Mouse (Mus musculus): ENCODE data around the gene C730034F03Rik. TPM values are rescaled to one million over a fixed set of nuclear protein-coding genes. Genes with fewer than 3 reads are reported as not detected.
"Not testable (repeated sequence)": the region's sequence is repeated elsewhere in the genome, so short reads cannot be mapped to it uniquely, and the experiment has no call there.

C730034F03Rik gene
- total RNA-seq (2022), result 1 to 10 TPM; 2.6 to 3.4 (median 3.2) TPM

DNA sequence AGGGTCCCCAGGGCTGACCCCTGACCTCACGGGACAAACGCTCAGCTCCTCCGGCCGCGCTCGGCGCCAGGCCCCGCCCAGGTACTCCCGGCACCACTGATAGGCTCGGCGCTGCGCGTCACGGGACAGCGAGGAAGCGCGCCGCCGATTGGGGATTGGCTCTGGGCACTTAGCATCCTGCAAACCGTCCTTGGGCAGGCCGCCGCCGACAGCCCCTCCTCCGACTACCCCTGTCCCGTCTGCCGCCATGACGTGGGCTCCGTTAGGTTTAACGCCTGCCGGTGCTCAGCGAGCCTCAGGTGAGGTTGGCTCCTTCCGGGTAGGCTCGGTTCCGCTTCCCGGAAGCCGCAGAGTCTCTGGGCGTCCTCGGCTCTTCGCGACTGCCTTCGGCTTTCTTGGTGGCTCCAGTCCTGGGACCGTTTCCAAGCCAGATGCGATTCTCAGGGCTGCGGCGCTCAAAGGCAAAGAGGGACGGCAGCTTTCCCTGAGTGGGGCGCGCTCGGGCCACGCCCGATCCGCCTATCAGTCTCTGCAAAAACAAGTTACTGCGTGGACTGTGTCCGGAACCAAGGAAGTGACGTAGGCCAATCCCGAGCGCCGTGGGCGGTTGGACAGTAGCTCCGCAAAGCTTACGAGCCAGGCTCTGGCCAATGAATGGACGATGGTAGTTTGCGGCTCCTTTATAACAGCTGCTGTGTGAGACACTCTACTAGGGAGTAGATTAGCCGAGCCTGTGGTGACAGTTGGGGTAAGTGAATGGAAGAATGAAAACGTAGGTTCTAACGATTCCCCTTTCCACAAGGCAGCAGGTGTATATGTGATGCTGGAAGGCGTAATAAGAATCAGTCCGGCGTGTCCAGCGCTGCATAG lies at the start of gene C730034F03Rik, which contains the start of the genes Gm44502 and Chkb:
Gene C730034F03Rik, plus strand, starts transcription at position 238 of the 870 bp plus-strand sequence.
Gene Gm44502, minus strand, starts transcription at position 345 of the 870 bp plus-strand sequence.
Gene Chkb, minus strand, starts transcription at position 557 of the 870 bp plus-strand sequence.
- DNase-seq (ENCODE audit: low spot score in 2 of 2), result peak; percentile 94 to 96

DNA sequence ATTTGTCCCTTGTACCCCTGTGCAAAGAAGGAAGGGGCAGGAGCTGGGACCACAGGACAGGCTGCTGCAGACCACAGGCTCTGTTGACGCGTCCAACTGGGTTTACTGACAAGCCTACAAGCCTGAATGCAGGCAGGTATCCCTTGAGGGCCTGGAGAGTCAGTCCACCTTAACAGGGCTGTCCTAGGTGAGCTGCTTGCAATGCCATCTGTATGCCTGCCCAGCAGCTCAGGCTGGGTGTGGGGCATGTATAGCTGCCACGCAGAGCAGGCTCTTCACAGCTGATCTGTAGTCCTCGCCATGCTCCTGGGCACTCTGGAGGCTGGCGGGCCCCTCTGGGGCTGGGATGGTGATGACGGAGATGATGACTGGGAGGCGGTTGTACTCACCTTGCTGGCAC lies 44.8 kb upstream of the C730034F03Rik start, which contains the start of gene Klhdc7b:
Gene Klhdc7b, plus strand, starts transcription at position 301 of the 400 bp plus-strand sequence.
- DNase-seq (ENCODE audit: low spot score in 2 of 2), result no peak

DNA sequence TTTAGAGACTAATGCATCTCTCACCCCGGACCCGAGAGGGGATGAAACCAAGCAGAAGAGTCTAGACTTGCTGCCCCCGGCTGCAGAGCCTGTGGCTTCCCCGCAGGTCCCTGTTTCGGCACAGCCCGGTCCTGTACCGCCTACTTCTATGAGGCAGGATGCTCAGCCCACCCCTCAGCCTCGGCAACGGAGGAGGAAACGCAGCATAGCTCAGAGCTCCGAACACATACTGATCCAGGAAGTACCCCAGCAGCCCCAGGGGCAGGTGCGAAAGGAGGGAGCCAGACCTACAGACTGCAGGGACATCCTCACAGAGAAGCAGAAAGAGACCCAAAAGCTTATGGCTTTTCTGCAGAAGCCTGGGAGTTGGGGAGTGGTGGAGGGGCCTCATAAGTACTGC lies 42.3 kb upstream of the C730034F03Rik start:
- no peak for DNase-seq (ENCODE audit: low spot score in 2 of 2)

DNA sequence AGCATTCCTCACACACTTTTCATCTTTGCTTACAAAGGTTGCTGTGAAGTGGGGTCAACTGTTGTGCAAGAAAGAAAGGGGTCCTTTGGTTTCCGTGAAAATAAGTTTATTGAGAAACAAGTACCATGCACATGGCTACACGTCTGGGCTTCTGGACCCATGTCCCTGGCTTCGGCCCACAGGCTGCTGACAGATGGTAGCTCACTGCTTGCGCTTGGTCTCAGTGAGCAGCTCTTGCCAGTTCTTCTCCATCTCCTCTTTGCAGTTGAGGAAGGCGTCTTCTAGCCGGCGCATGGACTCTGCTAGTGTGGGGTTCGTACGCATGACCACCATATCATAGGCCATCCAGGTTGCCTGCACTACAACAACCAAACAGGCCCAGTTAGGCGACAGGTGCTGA lies 39.3 kb upstream of the C730034F03Rik start:
- no peak for DNase-seq (ENCODE audit: low spot score in 2 of 2)

DNA sequence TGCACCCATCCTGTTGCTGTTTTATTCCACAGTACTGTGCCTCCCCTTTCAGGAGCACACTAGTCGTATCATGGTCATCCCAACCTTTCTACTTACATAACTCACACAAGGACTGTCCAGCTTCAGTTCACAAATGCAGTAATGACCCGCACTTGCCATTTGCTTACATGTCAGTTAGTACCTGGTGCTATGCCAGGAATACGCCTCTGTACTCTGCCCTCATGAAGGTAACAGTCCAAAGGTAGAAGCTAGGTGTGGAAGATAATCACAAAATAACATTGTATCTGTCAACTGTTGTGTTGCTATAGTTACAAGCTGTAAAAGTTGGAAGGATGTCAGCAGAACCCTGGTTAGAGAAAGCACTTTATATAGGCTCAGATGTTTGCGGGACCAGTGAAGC lies 32.5 kb upstream of the C730034F03Rik start:
- no peak for DNase-seq (ENCODE audit: low spot score in 2 of 2)

DNA sequence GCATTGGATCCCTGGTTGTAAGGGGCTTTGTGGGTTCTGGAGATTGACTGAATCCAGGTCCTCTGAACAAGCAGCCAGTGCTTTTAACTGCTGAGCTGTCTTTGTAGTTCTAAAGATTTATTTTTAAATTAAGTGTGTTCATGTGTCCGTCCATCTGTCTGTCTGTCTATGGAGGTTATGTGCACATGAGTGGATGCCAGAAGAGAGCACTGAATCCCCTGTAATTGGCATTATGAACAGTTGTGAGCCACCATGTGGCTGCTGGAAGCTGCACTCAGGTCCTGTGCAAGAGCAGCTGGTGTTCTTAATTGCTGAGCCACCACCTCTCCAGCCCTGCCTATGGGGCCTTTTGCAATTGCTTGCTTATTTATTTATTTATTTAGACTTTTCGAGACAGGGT lies 31.2 kb upstream of the C730034F03Rik start:
- DNase-seq (ENCODE audit: low spot score in 2 of 2), result no peak

DNA sequence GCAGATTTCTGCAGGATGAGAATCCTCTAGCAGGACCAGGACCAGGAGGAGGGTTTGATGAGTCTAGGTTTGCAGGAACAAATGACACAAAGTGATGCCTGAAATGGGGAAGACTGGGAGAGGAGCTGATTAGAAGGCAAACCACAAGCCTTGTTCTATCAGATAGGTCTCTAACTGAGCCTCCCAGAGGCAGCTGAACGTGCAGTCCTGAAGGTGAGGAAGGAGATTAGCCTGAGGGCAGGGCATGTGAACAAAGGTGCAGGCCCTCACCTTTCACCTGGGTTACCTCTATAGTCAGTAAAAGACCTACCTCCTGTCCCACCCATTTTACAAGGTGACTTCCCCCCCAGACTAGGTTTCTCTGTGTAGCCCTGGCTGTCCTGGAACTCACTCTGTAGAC lies 29.7 kb upstream of the C730034F03Rik start:
- DNase-seq (ENCODE audit: low spot score in 2 of 2), result no peak

DNA sequence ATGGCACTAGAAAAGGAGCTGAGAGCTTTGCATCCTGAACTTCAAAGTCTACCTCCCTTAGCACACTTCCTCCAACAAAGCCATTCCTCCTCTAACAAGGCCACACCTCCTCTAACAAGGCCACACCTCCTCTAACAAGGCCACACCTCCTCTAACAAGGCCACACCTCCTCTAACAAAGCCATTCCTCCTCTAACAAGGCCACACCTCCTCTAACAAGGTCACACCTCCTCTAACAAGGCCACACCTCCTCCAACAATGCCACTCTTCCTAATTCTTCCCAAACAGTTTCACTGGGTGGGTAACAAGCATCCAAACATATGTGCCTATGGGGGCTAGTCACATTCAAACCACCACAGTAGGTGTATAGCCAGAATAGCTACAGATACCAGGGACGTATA lies 26.9 kb upstream of the C730034F03Rik start:
- DNase-seq (ENCODE audit: low spot score in 2 of 2), result no peak

DNA sequence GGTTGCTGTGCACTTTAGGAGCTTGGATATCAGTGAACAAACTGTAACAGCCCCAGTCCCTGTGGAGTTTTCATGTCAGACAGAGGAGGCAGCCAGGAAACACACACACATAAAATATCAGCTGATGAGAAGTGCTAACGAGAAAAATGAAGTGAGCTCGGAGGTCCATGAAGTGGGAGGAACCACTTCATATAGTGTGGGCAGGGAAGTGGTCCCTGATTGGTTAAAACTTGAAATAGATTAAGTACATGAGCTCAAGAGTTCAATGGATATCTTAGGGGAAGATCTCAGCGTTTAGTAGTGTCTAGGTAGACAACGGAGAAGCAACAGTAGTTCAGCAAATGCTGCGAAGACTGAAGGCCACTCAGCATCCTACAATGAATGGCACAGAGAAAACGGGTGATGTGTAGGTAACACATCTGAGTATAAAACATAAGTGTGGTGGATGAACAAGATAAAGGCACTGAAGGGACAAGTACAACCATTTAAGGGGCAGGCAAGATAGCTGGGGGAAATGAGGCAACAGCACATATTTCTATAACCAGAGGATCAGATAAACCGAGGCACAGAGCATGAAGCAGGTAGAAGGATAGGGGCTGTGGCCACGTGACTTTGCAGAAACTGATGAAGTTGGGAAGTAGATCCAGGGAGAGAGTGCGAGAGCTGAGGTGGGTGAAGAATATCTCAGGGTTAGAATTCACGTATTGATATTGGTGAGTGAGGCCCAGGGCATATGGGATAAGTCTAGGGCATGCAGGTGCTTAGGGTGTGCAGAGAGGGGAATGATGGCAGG lies 24.4 kb upstream of the C730034F03Rik start:
- no peak for DNase-seq (ENCODE audit: low spot score in 2 of 2)

DNA sequence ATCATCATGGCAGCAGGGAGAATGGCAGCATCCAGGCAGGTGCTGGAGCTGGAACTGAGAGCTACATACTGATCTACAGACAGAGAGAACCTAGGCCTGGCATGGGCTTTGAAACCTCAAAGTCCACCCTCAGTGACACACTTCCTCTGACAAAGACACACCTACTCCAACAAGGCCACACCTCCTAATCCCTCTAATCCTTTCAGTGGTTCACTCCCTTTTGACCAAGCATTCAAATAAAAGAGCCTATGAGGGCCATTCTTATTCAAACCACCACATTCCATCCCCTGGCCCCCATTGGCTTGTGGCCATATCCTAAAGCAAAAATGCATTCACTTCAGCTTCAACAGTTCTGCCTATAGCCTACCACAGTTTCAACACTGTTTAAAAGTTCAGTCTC lies 22.7 kb upstream of the C730034F03Rik start:
- no peak for DNase-seq (ENCODE audit: low spot score in 2 of 2)

DNA sequence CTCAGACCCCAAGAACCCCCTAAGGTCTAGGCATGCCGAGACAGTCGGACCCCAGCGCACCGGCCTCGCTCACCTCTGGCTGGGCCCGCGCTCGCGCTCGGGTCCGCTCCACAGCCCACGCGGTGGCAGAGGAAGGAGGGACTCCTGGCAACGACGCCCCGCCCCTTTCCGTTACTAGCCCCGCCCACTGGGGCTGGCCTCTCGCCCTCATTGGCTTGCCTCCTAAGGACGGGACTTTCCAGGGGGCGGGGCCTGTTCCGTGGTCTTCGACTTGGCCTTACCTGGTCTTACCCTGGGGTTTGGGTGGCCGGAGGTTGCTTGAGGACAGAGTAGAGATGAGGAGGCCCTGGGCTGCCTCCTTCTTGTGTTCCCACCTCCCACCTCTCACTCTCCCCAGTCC lies 19.3 kb upstream of the C730034F03Rik start, which contains the start of gene Syce3:
Gene Syce3, minus strand, starts transcription at position 386 of the 400 bp plus-strand sequence.
- DNase-seq (ENCODE audit: low spot score in 2 of 2), result no peak

DNA sequence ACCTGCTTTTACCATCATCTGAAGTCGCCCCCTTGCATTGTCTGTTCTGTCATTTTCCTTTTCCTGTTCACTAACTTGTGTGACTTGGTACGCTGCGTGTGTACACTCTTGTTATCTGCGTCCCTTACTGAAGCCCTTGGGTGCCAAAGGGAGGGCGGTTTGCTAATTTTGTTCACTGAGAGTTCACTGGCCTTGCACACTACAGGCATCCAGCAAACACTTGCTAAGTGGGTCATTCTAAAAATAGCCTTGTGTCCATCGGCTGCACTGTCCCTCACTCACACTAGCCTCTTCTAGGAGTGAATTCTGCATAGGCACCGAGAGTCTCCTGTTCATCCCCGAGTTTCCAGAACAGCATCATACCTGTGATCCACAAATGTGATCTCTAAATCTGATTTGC lies 14.1 kb upstream of the C730034F03Rik start:
- no peak for DNase-seq (ENCODE audit: low spot score in 2 of 2)

DNA sequence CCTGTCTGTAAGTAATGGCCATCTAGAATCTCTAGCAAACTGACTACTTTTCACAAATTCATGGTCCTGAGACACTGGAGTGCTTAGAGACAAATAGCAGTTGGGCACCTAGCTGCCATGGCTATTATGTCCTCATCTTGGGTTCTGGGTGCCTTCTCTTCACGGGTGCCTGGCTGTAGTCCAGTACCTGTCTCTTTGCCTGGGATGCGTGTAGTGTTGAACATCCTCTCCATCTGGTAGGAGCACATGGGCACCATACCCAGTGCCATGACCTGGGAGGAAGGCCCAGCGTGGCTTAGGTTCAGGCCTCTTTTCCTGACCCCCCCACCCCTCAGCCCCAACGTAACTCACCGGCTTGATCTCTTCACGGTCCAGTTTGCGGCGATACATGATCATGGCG lies 7.5 kb upstream of the C730034F03Rik start:
- no peak for DNase-seq (ENCODE audit: low spot score in 2 of 2)

DNA sequence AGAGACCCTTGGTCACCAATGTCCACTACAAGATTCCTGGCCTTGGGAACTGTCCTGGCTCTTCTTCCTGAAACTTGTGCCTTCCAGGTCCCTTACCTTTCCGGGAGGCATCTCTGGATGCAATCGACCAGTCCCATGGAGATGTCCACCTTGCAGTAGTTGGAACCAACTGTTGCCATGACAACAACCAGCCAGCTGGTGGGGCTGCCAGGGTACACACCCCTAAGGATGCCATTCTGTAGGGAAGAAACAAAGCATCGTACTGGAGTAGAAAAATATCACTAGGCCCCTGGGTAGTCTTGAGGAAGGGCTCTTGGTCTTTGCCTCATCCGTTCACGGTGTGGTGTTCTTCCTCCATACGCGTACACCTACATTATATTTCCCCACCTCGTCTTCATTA lies 4.8 kb upstream of the C730034F03Rik start:
- DNase-seq (ENCODE audit: low spot score in 2 of 2), result no peak

DNA sequence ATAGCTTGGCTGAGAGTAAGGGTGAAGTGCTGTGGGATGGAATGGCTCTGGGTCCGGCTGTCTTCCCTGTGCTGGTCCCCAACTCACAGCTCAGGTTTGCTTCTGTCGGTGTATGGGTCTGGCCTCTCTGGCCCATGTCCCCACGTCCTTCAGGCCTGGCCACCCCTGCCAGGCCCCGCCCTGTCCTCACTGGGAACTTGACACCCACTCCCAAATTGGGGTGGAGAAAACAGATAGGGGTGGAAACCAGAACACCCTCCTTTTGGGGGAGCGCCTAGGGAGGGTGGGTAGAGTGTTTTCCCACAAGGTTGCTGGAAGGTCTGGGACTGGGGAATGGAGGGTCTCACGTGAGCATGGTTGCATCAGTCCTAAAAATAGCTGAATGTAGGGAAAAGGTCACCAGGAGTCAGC lies 3.7 kb upstream of the C730034F03Rik start, which contains the start of gene Cpt1b:
Gene Cpt1b, minus strand, starts transcription at position 153 of the 411 bp plus-strand sequence.
- DNase-seq (ENCODE audit: low spot score in 2 of 2), result no peak

DNA sequence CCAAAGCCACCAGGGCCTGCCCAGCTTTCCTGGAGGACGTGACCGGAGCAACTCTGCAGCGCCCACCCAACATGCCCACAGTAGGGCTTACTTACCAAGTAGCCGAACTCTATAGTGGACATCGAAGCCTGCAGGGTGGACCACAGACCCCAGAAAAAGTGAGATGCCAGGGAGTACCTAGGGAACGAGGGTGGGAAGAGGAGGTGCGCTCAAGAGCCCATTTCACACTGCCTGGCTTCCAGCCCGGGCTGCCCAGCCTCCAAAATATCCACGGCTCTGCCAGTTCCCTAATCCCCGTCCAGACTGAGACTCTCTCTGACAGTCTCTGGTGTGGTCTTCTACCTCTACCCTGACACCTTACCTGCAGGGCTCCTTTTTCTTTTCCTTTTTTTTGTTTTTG lies 2.7 kb upstream of the C730034F03Rik start:
- DNase-seq (ENCODE audit: low spot score in 2 of 2), result no peak

DNA sequence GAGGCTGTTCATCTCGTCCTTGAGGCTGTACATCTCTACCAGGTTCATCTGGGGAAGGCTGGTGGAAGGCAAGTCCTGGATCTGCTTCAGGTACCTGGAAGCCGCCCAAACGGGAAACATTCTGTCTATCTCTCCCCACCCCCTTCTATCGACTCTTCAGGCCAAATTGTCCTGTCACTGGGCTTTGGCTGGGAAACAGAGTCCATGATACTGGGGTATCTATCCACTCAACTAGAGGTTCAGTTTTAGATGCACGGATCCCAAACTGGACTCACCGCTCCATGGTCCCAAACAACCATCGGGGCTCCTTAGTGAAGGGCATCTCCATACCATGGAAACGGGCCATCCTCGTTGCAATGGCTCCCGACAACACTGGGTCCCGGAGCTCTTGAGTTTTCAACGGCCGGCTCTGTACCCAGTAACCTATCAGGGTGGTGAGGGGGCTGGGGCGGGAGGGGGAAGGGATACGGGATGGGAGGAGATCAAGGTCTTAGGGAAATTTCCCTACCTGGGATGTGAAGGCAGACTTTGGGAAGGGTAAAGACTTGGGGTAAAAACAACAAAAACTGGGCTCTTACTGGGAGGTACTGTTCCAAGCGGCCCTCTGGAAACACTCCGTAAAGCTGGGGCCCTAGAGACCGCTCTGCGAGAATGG lies 1.1 kb upstream of the C730034F03Rik start:
- DNase-seq (ENCODE audit: low spot score in 2 of 2), result no peak

DNA sequence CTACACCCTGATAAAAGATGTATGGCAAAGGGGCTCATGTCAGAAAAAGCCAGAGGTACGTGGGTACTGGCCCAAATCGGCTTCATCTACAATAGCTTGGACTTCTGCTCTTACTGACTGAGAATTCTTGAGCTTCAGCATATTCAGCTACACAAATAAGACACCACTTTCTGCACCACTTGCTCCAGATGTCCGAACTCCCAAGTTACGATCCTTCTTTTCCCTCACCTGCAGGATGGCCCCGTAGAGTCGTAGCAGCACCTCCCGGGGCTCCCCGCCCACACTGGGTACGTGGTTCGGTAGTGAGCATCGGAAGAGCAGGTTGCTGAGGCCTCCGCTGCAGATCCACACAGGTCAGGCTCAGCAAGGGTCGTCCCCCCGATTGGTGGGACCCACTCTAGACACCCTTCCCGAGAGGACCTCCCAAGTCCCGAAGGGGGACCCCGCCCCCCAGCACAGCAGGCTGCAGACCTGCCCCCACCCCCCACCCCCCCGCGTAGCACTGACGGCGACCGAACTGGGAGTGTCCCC lies 503 bp upstream of the C730034F03Rik start:
- DNase-seq (ENCODE audit: low spot score in 2 of 2), result no peak

DNA sequence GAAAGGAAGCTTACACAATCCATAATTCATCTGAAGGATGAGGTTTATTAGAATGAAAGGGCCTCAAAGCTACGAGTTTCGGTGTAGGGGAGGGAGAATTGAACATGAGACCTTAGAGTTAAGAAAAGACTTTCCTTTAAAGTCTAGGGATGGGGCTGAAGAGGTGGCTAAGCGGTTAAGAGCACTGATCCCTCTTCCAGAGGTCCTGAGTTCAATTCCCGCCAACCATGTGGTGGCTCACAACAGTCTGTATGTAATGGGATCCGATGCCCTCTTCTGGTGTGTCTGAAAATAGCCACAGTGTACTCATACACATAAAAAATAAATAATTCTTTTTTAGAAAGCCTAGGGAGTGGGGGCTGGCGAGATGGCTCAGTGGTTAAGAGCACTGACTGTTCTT lies 952 bp downstream of the C730034F03Rik start:
- DNase-seq (ENCODE audit: low spot score in 2 of 2), result no peak

DNA sequence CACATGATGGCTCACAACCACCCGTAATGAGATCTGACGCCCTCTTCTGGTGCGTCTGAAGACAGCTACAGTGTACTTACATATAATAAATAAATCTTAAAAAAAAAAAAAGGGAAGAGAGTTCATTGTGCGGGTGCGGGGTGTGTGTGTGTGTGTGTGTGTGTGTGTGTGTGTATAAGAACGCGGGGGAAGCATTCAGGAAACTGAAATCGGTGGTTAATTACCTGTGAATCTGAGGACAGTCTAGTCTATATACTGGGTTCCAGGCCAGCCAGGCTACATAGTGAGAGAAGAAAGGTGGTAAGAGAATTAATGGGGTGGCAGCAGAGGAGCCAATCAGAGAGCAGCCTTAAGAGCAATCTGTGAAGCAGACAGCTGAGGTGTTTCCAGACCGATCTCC lies 1.4 kb downstream of the C730034F03Rik start:
- DNase-seq (ENCODE audit: low spot score in 2 of 2), result not testable (repeated sequence)

DNA sequence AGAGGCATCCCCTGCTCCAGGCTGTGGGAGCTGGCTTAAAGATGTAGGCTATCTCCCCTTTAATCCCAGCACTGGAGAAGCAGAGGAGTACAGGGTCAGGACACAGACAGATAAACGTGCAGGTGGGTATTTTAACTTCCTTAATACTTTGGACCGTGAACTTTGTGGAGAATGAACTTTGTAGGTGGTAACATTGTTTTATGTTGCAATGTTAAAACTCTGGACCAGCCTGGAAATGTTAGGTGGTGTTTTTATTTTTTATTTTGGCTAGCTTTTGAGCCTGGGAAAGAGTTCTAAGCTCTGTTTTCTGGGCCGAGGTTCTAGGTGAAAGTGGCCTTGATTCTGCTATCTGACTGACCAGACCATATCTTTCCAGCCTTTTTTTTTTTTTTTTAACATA lies 1.9 kb downstream of the C730034F03Rik start:
- DNase-seq (ENCODE audit: low spot score in 2 of 2), result no peak

Data from layer of hippocampus, adult 8-10 months (tissue).